Mouse (Mus musculus): ENCODE measurements at regions not wholly inside any gene's neighbourhood (a gene's known extent, or its start where the extent isn't known, plus 50 kb on each side); places are given as distances from the start of the nearest gene placed in this dataset.

GRCm38 (mm10) chr3:8741266-8742023 lies 868.4 kb downstream of the Zfp704 start:
- WGBS, result 82% methylated on average over 8 of the region's 8 CpGs
- DNase-seq (ENCODE audit: low spot score), result no peak

GRCm38 (mm10) chr3:8740710-8741109 lies 869.2 kb downstream of the Zfp704 start:
- no peak overlapping the region for H3K4me2 ChIP-seq (ENCODE audit: low read depth, low read length)
- H3K4me1 ChIP-seq (ENCODE audit: control insufficient read depth, insufficient read depth, low read length), result peaks cover 3% of the 10 kb centered on the region; the same call in 1 of the 2 replicates
- no peak overlapping the region for H3K4me3 ChIP-seq (ENCODE audit: low read depth, low read length)
- ATAC-seq (replicated peaks; ENCODE audit: insufficient number of reproducible peaks, low FRiP score, low TSS enrichment, low read depth), result no peak
- H3K27me3 ChIP-seq (ENCODE audit: control insufficient read depth, insufficient read depth, low read length), result no peaks in the 10 kb centered on the region
- no peak for DNase-seq (ENCODE audit: low spot score)
- H3K27ac ChIP-seq (replicated peaks; ENCODE audit: low read depth, low read length), result no peak overlapping the region
- no peak overlapping the region for H3K9ac ChIP-seq (replicated peaks; ENCODE audit: low read length)
- no peaks in the 10 kb centered on the region for H3K9me3 ChIP-seq (replicated peaks; ENCODE audit: control insufficient read depth, low read length)
- 84% methylated on average over 5 of the region's 5 CpGs for WGBS
- H3K36me3 ChIP-seq (replicated peaks; ENCODE audit: control insufficient read depth, insufficient read depth, low read depth, low read length), result no peaks in the 10 kb centered on the region

More at GRCm38 (mm10) chr3:8741266-8742023, 868.4 kb downstream of the Zfp704 start:
- Histone ChIP-seq H3K36me3 (replicated peaks; ENCODE audit: control insufficient read depth, insufficient read depth, low read depth, low read length) (no peaks in the 10 kb centered on the region), H3K9ac (replicated peaks; ENCODE audit: low read length) (no peak overlapping the region), H3K4me2 (ENCODE audit: low read depth, low read length) (no peak overlapping the region), H3K4me3 (ENCODE audit: low read depth, low read length) (no peak overlapping the region), H3K27me3 (ENCODE audit: control insufficient read depth, insufficient read depth, low read length) (no peaks in the 10 kb centered on the region), H3K27ac (replicated peaks; ENCODE audit: low read depth, low read length) (no peak overlapping the region), H3K4me1 (ENCODE audit: control insufficient read depth, insufficient read depth, low read length) (no peaks in the 10 kb centered on the region), H3K9me3 (replicated peaks; ENCODE audit: control insufficient read depth, low read length) (no peaks in the 10 kb centered on the region)
- no peak for ATAC-seq (replicated peaks; ENCODE audit: insufficient number of reproducible peaks, low FRiP score, low TSS enrichment, low read depth)

DNA sequence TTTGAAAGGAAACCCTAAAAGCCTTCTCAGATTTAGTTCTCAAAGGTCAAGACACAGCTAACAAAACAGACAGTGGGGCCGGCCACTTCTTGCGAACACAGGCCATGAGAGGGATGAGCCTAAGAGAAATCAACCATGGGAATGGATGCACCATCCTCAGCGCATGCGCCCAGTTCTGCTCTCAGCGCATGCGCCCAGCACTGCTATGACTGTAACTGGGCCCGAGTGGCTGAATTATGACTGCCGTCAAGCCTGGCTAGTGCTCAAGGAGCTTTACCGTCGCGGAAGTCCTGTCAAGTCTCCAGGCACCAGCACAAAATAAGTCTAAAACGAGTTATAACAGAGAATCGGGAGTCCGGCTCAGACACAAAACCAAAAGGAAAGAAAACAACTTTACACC lies 870.6 kb downstream of the Zfp704 start:
- 88% methylated on average over 14 of the region's 14 CpGs for WGBS
- Histone ChIP-seq H3K4me3 (ENCODE audit: low read depth, low read length) (no peak overlapping the region), H3K27me3 (ENCODE audit: control insufficient read depth, insufficient read depth, low read length) (no peaks in the 10 kb centered on the region), H3K27ac (replicated peaks; ENCODE audit: low read depth, low read length) (no peak overlapping the region), H3K9ac (replicated peaks; ENCODE audit: low read length) (no peak overlapping the region), H3K9me3 (replicated peaks; ENCODE audit: control insufficient read depth, low read length) (no peaks in the 10 kb centered on the region), H3K4me2 (ENCODE audit: low read depth, low read length) (no peak overlapping the region), H3K4me1 (ENCODE audit: control insufficient read depth, insufficient read depth, low read length) (peaks cover 3% of the 10 kb centered on the region; the same call in 1 of the 2 replicates), H3K36me3 (replicated peaks; ENCODE audit: control insufficient read depth, insufficient read depth, low read depth, low read length) (no peaks in the 10 kb centered on the region)
- no peak for ATAC-seq (replicated peaks; ENCODE audit: insufficient number of reproducible peaks, low FRiP score, low TSS enrichment, low read depth)
- DNase-seq (ENCODE audit: low spot score), result no peak

DNA sequence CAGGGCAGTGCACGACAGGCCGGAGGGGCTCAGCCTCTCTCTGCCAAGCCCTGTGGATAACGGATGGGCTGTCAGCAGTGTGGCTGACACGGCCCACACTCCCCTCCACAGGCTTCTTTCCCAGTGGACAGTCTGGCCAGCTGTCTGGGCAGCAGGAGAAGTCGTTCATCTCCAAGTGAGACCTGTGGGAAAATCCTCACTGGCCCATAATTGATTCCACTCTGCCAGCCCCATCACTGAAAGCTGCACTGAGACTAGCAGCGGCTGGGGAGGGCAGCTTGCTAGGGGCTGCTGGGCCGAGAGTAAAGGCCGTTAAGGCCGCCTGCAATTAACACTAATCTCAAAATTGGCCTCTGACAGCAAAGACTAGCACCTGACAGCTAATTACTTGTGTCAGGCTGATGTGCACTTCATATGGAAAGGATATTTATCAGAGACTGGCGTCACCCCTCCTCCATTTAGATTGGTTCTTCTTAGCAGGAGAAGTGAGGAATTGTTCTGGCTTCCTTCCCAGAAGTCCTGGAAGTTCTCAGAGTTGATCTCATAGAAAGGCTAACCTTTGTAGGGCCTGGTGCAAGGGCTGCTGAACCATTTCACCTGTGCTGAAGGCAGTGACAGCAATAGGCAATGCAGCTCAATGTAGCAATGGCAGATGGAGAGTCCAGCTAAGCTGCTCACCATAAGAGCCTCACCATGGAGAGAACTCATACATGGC lies 873.5 kb downstream of the Zfp704 start:
- Histone ChIP-seq H3K36me3 (replicated peaks; ENCODE audit: control insufficient read depth, insufficient read depth, low read depth, low read length) (no peaks in the 10 kb centered on the region), H3K9me3 (replicated peaks; ENCODE audit: control insufficient read depth, low read length) (no peaks in the 10 kb centered on the region), H3K27me3 (ENCODE audit: control insufficient read depth, insufficient read depth, low read length) (no peaks in the 10 kb centered on the region), H3K4me3 (ENCODE audit: low read depth, low read length) (no peak overlapping the region), H3K4me1 (ENCODE audit: control insufficient read depth, insufficient read depth, low read length) (peaks cover 3% of the 10 kb centered on the region; the same call in 1 of the 2 replicates), H3K4me2 (ENCODE audit: low read depth, low read length) (no peak overlapping the region), H3K9ac (replicated peaks; ENCODE audit: low read length) (no peak overlapping the region; the same call in 1 of the 2 replicates), H3K27ac (replicated peaks; ENCODE audit: low read depth, low read length) (no peak overlapping the region)
- ATAC-seq (replicated peaks; ENCODE audit: insufficient number of reproducible peaks, low FRiP score, low TSS enrichment, low read depth), result peak; percentile 60; the same call in 1 of the 2 replicates
- 26% methylated on average over 10 of the region's 10 CpGs for WGBS
- DNase-seq (ENCODE audit: low spot score), result peak; percentile 48

GRCm38 (mm10) chr3:8734096-8734495 lies 875.8 kb downstream of the Zfp704 start:
- WGBS, result 84% methylated on average over 3 of the region's 3 CpGs
- Histone ChIP-seq H3K36me3 (replicated peaks; ENCODE audit: control insufficient read depth, insufficient read depth, low read depth, low read length) (no peaks in the 10 kb centered on the region), H3K4me3 (ENCODE audit: low read depth, low read length) (no peak overlapping the region), H3K27me3 (ENCODE audit: control insufficient read depth, insufficient read depth, low read length) (no peaks in the 10 kb centered on the region), H3K4me2 (ENCODE audit: low read depth, low read length) (no peak overlapping the region), H3K9ac (replicated peaks; ENCODE audit: low read length) (no peak overlapping the region), H3K27ac (replicated peaks; ENCODE audit: low read depth, low read length) (no peak overlapping the region), H3K4me1 (ENCODE audit: control insufficient read depth, insufficient read depth, low read length) (peaks cover 3% of the 10 kb centered on the region; the same call in 1 of the 2 replicates), H3K9me3 (replicated peaks; ENCODE audit: control insufficient read depth, low read length) (no peaks in the 10 kb centered on the region)
- ATAC-seq (replicated peaks; ENCODE audit: insufficient number of reproducible peaks, low FRiP score, low TSS enrichment, low read depth) (no peak), DNase-seq (ENCODE audit: low spot score) (no peak)

- no peak overlapping the region for H3K9ac ChIP-seq (replicated peaks; ENCODE audit: low read length)
- DNase-seq (ENCODE audit: low spot score) (no peak), ATAC-seq (replicated peaks; ENCODE audit: insufficient number of reproducible peaks, low FRiP score, low TSS enrichment, low read depth) (no peak)
- H3K27me3 ChIP-seq (ENCODE audit: control insufficient read depth, insufficient read depth, low read length), result no peaks in the 10 kb centered on the region
- no peak overlapping the region for H3K4me3 ChIP-seq (ENCODE audit: low read depth, low read length)
- H3K4me1 ChIP-seq (ENCODE audit: control insufficient read depth, insufficient read depth, low read length), result peaks cover 3% of the 10 kb centered on the region; the same call in 1 of the 2 replicates
- H3K4me2 ChIP-seq (ENCODE audit: low read depth, low read length), result no peak overlapping the region
- H3K9me3 ChIP-seq (replicated peaks; ENCODE audit: control insufficient read depth, low read length), result no peaks in the 10 kb centered on the region
- WGBS, result 75% methylated on average over 6 of the region's 6 CpGs
- H3K27ac ChIP-seq (replicated peaks; ENCODE audit: low read depth, low read length), result no peak overlapping the region
- H3K36me3 ChIP-seq (replicated peaks; ENCODE audit: control insufficient read depth, insufficient read depth, low read depth, low read length), result no peaks in the 10 kb centered on the region
Measured at GRCm38 (mm10) chr3:8731398-8731797, 878.5 kb downstream of the Zfp704 start.

DNA sequence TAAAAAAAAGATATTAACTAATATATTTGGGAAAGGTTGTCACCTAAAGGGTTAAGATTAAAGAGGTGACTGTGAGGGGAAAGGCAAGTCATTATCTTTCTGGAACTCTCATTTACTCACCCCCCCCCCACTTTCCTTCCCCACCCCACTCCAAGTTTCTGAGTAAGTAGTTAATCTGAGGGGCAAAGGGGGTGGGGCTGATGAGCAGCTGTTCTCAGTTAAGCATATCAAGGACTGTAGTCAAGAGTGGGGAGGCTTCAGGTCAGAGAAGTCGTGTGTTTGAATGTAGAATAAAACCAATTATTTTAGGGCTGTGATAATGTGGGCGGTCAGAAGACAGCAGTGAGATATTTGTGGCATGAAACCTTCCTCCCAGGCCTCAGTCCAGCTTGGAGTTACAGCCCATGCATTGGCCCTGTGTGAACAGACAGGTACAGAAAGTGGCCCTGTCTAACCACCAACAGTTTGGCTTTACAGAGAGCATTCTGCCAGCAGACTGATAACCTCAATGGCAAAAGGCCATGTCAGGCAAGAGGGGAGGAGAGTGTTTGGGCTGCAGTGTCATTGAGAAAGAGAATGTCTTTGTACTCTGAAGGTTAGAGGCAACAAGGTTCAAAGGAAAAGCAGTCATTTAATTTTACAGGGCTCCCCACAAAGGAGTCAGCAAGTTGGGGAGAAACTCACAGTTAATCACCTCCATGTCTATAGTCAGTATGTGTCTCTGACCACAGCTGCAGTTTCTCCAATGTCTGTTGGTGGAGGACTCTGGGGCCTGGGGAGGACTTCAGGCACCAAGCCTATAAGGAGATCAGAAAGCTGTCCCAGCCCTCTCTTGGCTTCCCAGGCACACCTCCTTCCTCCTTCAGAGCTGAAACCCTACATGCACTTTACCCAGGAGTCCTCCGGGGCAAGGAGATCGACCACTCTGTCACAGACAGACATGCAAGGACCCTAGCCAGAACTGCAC lies 888.0 kb downstream of the Zfp704 start:
- H3K4me2 ChIP-seq (ENCODE audit: low read depth, low read length), result no peak overlapping the region
- no peaks in the 10 kb centered on the region for H3K9me3 ChIP-seq (replicated peaks; ENCODE audit: control insufficient read depth, low read length)
- H3K4me1 ChIP-seq (ENCODE audit: control insufficient read depth, insufficient read depth, low read length), result peaks cover 6% of the 10 kb centered on the region; the same call in 1 of the 2 replicates
- 50% methylated on average over 4 of the region's 4 CpGs for WGBS
- DNase-seq (ENCODE audit: low spot score), result peak; percentile 49
- H3K36me3 ChIP-seq (replicated peaks; ENCODE audit: control insufficient read depth, insufficient read depth, low read depth, low read length), result no peaks in the 10 kb centered on the region
- H3K9ac ChIP-seq (replicated peaks; ENCODE audit: low read length), result no peak overlapping the region
- no peak overlapping the region for H3K4me3 ChIP-seq (ENCODE audit: low read depth, low read length)
- no peaks in the 10 kb centered on the region for H3K27me3 ChIP-seq (ENCODE audit: control insufficient read depth, insufficient read depth, low read length)
- H3K27ac ChIP-seq (replicated peaks; ENCODE audit: low read depth, low read length), result no peak overlapping the region
- ATAC-seq (replicated peaks; ENCODE audit: insufficient number of reproducible peaks, low FRiP score, low TSS enrichment, low read depth), result no peak

All from embryonic facial prominence, embryonic 11.5 days (tissue).